Mouse (Mus musculus): ENCODE measurements around the gene St3gal4.
"Not testable (repeated sequence)": the region's sequence is repeated elsewhere in the genome, so short reads cannot be mapped to it uniquely, and the experiment has no call there.

Gene St3gal4

GRCm38 (mm10) chr9:35119168-35119567 lies at the start of gene St3gal4:
TSS of gene St3gal4 (minus strand) at chr9:35119268.
- no peak for DNase-seq (ENCODE audit: low spot score in 2 of 2)

GRCm38 (mm10) chr9:35166798-35167635 lies 47.9 kb upstream of the St3gal4 start:
- no peak for DNase-seq (ENCODE audit: low spot score in 2 of 2)

GRCm38 (mm10) chr9:35166144-35166797 lies 47.2 kb upstream of the St3gal4 start:
- DNase-seq (ENCODE audit: low spot score in 2 of 2): no peak

GRCm38 (mm10) chr9:35164142-35164874 lies 45.2 kb upstream of the St3gal4 start:
- no peak for DNase-seq (ENCODE audit: low spot score in 2 of 2)

- peak; percentile 23 to 38 for DNase-seq (ENCODE audit: low spot score in 2 of 2)
These were observed 44.1 kb upstream of the St3gal4 start for GRCm38 (mm10) chr9:35163011-35163690.

GRCm38 (mm10) chr9:35161721-35162120 lies 42.7 kb upstream of the St3gal4 start:
- no peak for DNase-seq (ENCODE audit: low spot score in 2 of 2)

GRCm38 (mm10) chr9:35160662-35161061 lies 41.6 kb upstream of the St3gal4 start:
- DNase-seq (ENCODE audit: low spot score in 2 of 2): no peak

GRCm38 (mm10) chr9:35158477-35158876 lies 39.4 kb upstream of the St3gal4 start:
- DNase-seq (ENCODE audit: low spot score in 2 of 2): no peak

GRCm38 (mm10) chr9:35156862-35157261 lies 37.8 kb upstream of the St3gal4 start:
- DNase-seq (ENCODE audit: low spot score in 2 of 2): no peak

GRCm38 (mm10) chr9:35156002-35156710 lies 37.1 kb upstream of the St3gal4 start:
- DNase-seq (ENCODE audit: low spot score in 2 of 2): no peak

GRCm38 (mm10) chr9:35152923-35153322 lies 33.9 kb upstream of the St3gal4 start:
- DNase-seq (ENCODE audit: low spot score in 2 of 2): no peak

GRCm38 (mm10) chr9:35148822-35149221 lies 29.8 kb upstream of the St3gal4 start:
- DNase-seq (ENCODE audit: low spot score in 2 of 2): not testable (repeated sequence)

GRCm38 (mm10) chr9:35147261-35147660 lies 28.2 kb upstream of the St3gal4 start:
- DNase-seq (ENCODE audit: low spot score in 2 of 2): not testable (repeated sequence)

- no peak for DNase-seq (ENCODE audit: low spot score in 2 of 2)
These were observed 26.8 kb upstream of the St3gal4 start for GRCm38 (mm10) chr9:35145829-35146228.

- DNase-seq (ENCODE audit: low spot score in 2 of 2): no peak
These were observed 26.1 kb upstream of the St3gal4 start for GRCm38 (mm10) chr9:35145118-35145517.

GRCm38 (mm10) chr9:35142221-35142620 lies 23.2 kb upstream of the St3gal4 start:
- no peak for DNase-seq (ENCODE audit: low spot score in 2 of 2)

- no peak for DNase-seq (ENCODE audit: low spot score in 2 of 2)
These were observed 20.2 kb upstream of the St3gal4 start for GRCm38 (mm10) chr9:35139231-35139744.

- DNase-seq (ENCODE audit: low spot score in 2 of 2): no peak
These were observed 19.0 kb upstream of the St3gal4 start for GRCm38 (mm10) chr9:35138029-35138428.

GRCm38 (mm10) chr9:35135575-35135974 lies 16.5 kb upstream of the St3gal4 start:
- DNase-seq (ENCODE audit: low spot score in 2 of 2): no peak

- DNase-seq (ENCODE audit: low spot score in 2 of 2): no peak
These were observed 12.7 kb upstream of the St3gal4 start for GRCm38 (mm10) chr9:35131637-35132397.

Measured in frontal cortex, postnatal 10 days (tissue).